Mouse (Mus musculus) lung, adult 18-20 months (tissue): Measurements from ENCODE around the gene Leap2.

Experiments used
- DNase-seq, 2 experiments: peaks; one replicate each; pipeline ENCODE4 v3.0.0; 2022; ENCODE audit warnings: mixed read lengths in 2 of 2

Gene Leap2

GRCm38 (mm10) chr11:53423036-53423435 lies at the start of gene Leap2:
TSS of gene Leap2 (minus strand) at chr11:53423170.
- DNase-seq, result no peak

- DNase-seq, result no peak
These were observed 49.7 kb upstream of the Leap2 start for GRCm38 (mm10) chr11:53472709-53473108.

- peak; percentile 84 to 87 for DNase-seq
These were observed 47.2 kb upstream of the Leap2 start, which contains the start of gene Gm9837 for GRCm38 (mm10) chr11:53469968-53470695. TSS of gene Gm9837 (minus strand) at chr11:53470479.

GRCm38 (mm10) chr11:53469294-53469967 lies 46.5 kb upstream of the Leap2 start:
- DNase-seq, result no peak

- DNase-seq, result peak; percentile 68 to 73
These were observed 43.4 kb upstream of the Leap2 start for GRCm38 (mm10) chr11:53466231-53466971.

- DNase-seq, result no peak
These were observed 40.8 kb upstream of the Leap2 start for GRCm38 (mm10) chr11:53463551-53464424.

- peak in 1 of 2 experiments; percentile 13 for DNase-seq
These were observed 38.8 kb upstream of the Leap2 start for GRCm38 (mm10) chr11:53461727-53462126.

- DNase-seq, result no peak
These were observed 37.2 kb upstream of the Leap2 start for GRCm38 (mm10) chr11:53460192-53460591.

GRCm38 (mm10) chr11:53458996-53459395 lies 36.0 kb upstream of the Leap2 start:
- no peak for DNase-seq

GRCm38 (mm10) chr11:53457372-53457954 lies 34.5 kb upstream of the Leap2 start:
- no peak for DNase-seq

GRCm38 (mm10) chr11:53456474-53457371 lies 33.8 kb upstream of the Leap2 start, which contains the start of the genes Gm10447 and Shroom1:
TSS of gene Gm10447 (minus strand) at chr11:53457110.
TSS of gene Shroom1 (plus strand) at chr11:53457205.
- DNase-seq, result peak; percentile 73 to 75

- DNase-seq, result no peak
These were observed 30.1 kb upstream of the Leap2 start for GRCm38 (mm10) chr11:53453031-53453430.

- DNase-seq, result no peak
These were observed 29.4 kb upstream of the Leap2 start for GRCm38 (mm10) chr11:53452396-53452795.

- DNase-seq, result no peak
These were observed 28.4 kb upstream of the Leap2 start for GRCm38 (mm10) chr11:53451361-53451760.

GRCm38 (mm10) chr11:53450070-53450705 lies 27.2 kb upstream of the Leap2 start:
- DNase-seq, result peak in 1 of 2 experiments; percentile 37

- no peak for DNase-seq
These were observed 25.6 kb upstream of the Leap2 start for GRCm38 (mm10) chr11:53448529-53448928.

- no peak for DNase-seq
These were observed 25.0 kb upstream of the Leap2 start for GRCm38 (mm10) chr11:53447996-53448395.

- no peak for DNase-seq
These were observed 23.2 kb upstream of the Leap2 start for GRCm38 (mm10) chr11:53446183-53446582.

- DNase-seq, result no peak
These were observed 22.6 kb upstream of the Leap2 start for GRCm38 (mm10) chr11:53445562-53445961.

- DNase-seq, result peak; percentile 32 to 47
These were observed 20.9 kb upstream of the Leap2 start for GRCm38 (mm10) chr11:53443861-53444260.
